In the genomic region with DNA sequence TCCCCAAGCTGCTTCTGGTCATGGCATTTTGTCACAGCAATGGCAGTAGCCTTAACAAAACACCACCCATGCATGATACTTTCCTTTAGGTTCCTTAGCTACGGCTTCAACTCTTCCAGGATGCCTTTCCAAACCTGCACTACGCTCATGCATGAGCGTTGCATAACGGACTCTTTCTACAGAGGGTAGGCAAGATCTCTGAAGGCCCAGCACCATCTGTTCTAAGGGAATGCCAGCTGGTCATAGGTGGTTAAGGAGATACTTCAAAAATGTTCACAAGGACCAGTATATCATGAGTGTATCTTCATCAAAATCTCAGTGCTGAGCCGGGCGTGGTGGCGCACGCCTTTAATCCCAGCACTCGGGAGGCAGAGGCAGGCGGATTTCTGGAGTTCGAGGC, we compare ENCODE assay signal across 20 mouse cellular contexts. TPM values are rescaled to one million over a fixed set of nuclear protein-coding genes. Genes with fewer than 3 reads are reported as not detected.
DNase-seq lines count a peak whose midpoint lies in the region; ATAC-seq lines count a peak whose summit lies in the region.
"Had no signal": no experiment of that assay in that cellular context is flagged by ENCODE, and none has a peak within 500 bp of the region (broad histone marks: within the 10 kb centered on the region; RNA-seq: fewer than 3 reads in every experiment).

No protein-coding gene starts in this region.

- peak; percentile 77 for ATAC-seq in frontal cortex, adult (ENCODE audit: low TSS enrichment)
- ATAC-seq: forebrain, embryonic 13.5 days; forebrain, embryonic 16.5 days; hindbrain, embryonic 16.5 days; intestine, embryonic 15.5 days; Patski had no signal

- peak; percentile 68 for DNase-seq in cerebellum, adult 9-10 months
- no peak for DNase-seq in cerebellum, postnatal 4 days (ENCODE audit: low spot score in 2 of 2)
- DNase-seq in frontal cortex, postnatal 25 days (ENCODE audit: low spot score in 2 of 2) = no peak
- peak; percentile 58 to 73 for DNase-seq in left cerebral cortex, adult 18-20 months (ENCODE audit: low spot score in 2 of 2)
- no peak for DNase-seq in left cerebral cortex, adult 8-10 months (ENCODE audit: low spot score in 2 of 2)
- DNase-seq in brain, adult 2 months (ENCODE audit: low read depth, low spot score) = peak; percentile 89
- no peak for DNase-seq in lung, postnatal 4 days
- DNase-seq: adrenal gland, postnatal 10 days; adrenal gland, postnatal 36 days; B cell, adult 2 months; gastrocnemius, postnatal 25 days; heart, adult 18-20 months; heart, postnatal 10 days; heart, postnatal 36 days had no signal

RNA-seq across cellular contexts. Expression of a gene that starts 5.1 kb away (rescaled TPM):
- total RNA-seq in left cerebral cortex, adult 18-20 months (2021) = 100 to 1,000 TPM; 116 to 121 TPM
- total RNA-seq in left cerebral cortex, adult 8-10 months (2022) = 100 to 1,000 TPM; 104 to 112 (median 106) TPM

RNA-seq across cellular contexts. Expression of a gene that starts 20.9 kb away (rescaled TPM):
- 100 to 1,000 TPM; 198 to 222 TPM for total RNA-seq in left cerebral cortex, adult 18-20 months (2021)
- total RNA-seq in left cerebral cortex, adult 8-10 months (2022) = 100 to 1,000 TPM; 211 to 218 (median 216) TPM

RNA-seq across cellular contexts. Expression of a gene that starts 26.6 kb away (rescaled TPM):
- 100 to 1,000 TPM; 163 to 215 TPM for total RNA-seq in left cerebral cortex, adult 18-20 months (2021)
- 100 to 1,000 TPM; 153 to 178 (median 174) TPM for total RNA-seq in left cerebral cortex, adult 8-10 months (2022)

RNA-seq across cellular contexts. Expression of a gene that starts 36.0 kb away (rescaled TPM):
- 1 to 10 TPM; 4.3 to 4.6 TPM for total RNA-seq in left cerebral cortex, adult 18-20 months (2021)
- total RNA-seq in left cerebral cortex, adult 8-10 months (2022) = 1 to 10 TPM; 5.8 to 7.4 (median 6.9) TPM

RNA-seq across cellular contexts. Expression of a gene that starts 46.7 kb away (rescaled TPM):
- total RNA-seq in left cerebral cortex, adult 18-20 months (2021) = 1,000 to 10,000 TPM; 1,032 to 1,108 TPM
- total RNA-seq in left cerebral cortex, adult 8-10 months (2022) = 1,000 to 10,000 TPM; 1,113 to 1,308 (median 1,238) TPM

Comparison
In these comparisons a context has a peak if more than half of its experiments do, and no peak if none do; other contexts are left out.
1. DNase-seq: peak in cerebellum, adult 9-10 months (single experiment), left cerebral cortex, adult 18-20 months (2 of 2) and brain, adult 2 months (single experiment); none in cerebellum, postnatal 4 days (0 of 2), frontal cortex, postnatal 25 days (0 of 2), left cerebral cortex, adult 8-10 months (0 of 2) and lung, postnatal 4 days (0 of 2).